Mouse (Mus musculus): ENCODE measurements around the gene Ift81. TPM values are rescaled to one million over a fixed set of nuclear protein-coding genes. Genes with fewer than 3 reads are reported as not detected.

Ift81 gene
- polyA plus RNA-seq, 1 experiment from 2014 or later = 2.7 TPM

- 50% methylated on average over 23 of the region's 23 CpGs for WGBS (ENCODE audit: insufficient replicate concordance)
- DNase-seq (no peak), ATAC-seq (peak; percentile 85)
- no peak overlapping the region for H3K9ac ChIP-seq (replicated peaks)
- H3K36me3 ChIP-seq (replicated peaks; ENCODE audit: insufficient read depth, low read length) = no peaks in the 10 kb centered on the region
- H3K4me3 ChIP-seq (ENCODE audit: low read depth, low read length) = no peak overlapping the region
- H3K4me2 ChIP-seq (ENCODE audit: low read depth, low read length) = peak overlapping the region; percentile 22; the same call in 1 of the 2 replicates
- H3K27ac ChIP-seq (ENCODE audit: low read depth) = 0 out of 2 replicates have a peak overlapping the region, but pooled peaks have one; percentile 16
- H3K9me3 ChIP-seq (ENCODE audit: low read length) = no peaks in the 10 kb centered on the region
- TF ChIP-seq EP300 (IDR thresholded peaks at IDR 0.05; ENCODE audit: low read depth) (no peak), CTCF (IDR thresholded peaks at IDR 0.05; ENCODE audit: low read depth) (no peak)
- H3K27me3 ChIP-seq (ENCODE audit: insufficient read depth, low read length) = no peaks in the 10 kb centered on the region
- peaks cover 7% of the 10 kb centered on the region for H3K4me1 ChIP-seq (ENCODE audit: insufficient read depth)
These were observed 93.8 kb downstream of the Ift81 start for GRCm38 (mm10) chr5:122520254-122521129.

- Histone ChIP-seq H3K4me2 (ENCODE audit: low read depth, low read length) (no peak overlapping the region), H3K4me3 (ENCODE audit: low read depth, low read length) (no peak overlapping the region), H3K27me3 (ENCODE audit: insufficient read depth, low read length) (no peaks in the 10 kb centered on the region), H3K9ac (replicated peaks) (no peak overlapping the region), H3K9me3 (ENCODE audit: low read length) (no peaks in the 10 kb centered on the region), H3K27ac (ENCODE audit: low read depth) (no peak overlapping the region), H3K36me3 (replicated peaks; ENCODE audit: insufficient read depth, low read length) (no peaks in the 10 kb centered on the region), H3K4me1 (ENCODE audit: insufficient read depth) (peaks cover 6% of the 10 kb centered on the region)
- DNase-seq (no peak), ATAC-seq (no peak)
- WGBS (ENCODE audit: insufficient replicate concordance) = 52% methylated on average over 7 of the region's 7 CpGs
- TF ChIP-seq EP300 (IDR thresholded peaks at IDR 0.05; ENCODE audit: low read depth) = no peak
- no peak for TF ChIP-seq CTCF (IDR thresholded peaks at IDR 0.05; ENCODE audit: low read depth)
These were observed 95.2 kb downstream of the Ift81 start for GRCm38 (mm10) chr5:122519043-122519660.

- Histone ChIP-seq H3K27me3 (ENCODE audit: insufficient read depth, low read length) (no peaks in the 10 kb centered on the region), H3K36me3 (replicated peaks; ENCODE audit: insufficient read depth, low read length) (no peaks in the 10 kb centered on the region), H3K4me1 (ENCODE audit: insufficient read depth) (peaks cover 12% of the 10 kb centered on the region), H3K9me3 (ENCODE audit: low read length) (no peaks in the 10 kb centered on the region), H3K4me3 (ENCODE audit: low read depth, low read length) (no peak overlapping the region), H3K4me2 (ENCODE audit: low read depth, low read length) (no peak overlapping the region), H3K9ac (replicated peaks) (no peak overlapping the region), H3K27ac (ENCODE audit: low read depth) (no peak overlapping the region)
- DNase-seq (no peak), ATAC-seq (no peak)
- TF ChIP-seq EP300 (IDR thresholded peaks at IDR 0.05; ENCODE audit: low read depth) (no peak), CTCF (IDR thresholded peaks at IDR 0.05; ENCODE audit: low read depth) (no peak)
- 64% methylated on average over 8 of the region's 8 CpGs for WGBS (ENCODE audit: insufficient replicate concordance)
These were observed 96.1 kb downstream of the Ift81 start for GRCm38 (mm10) chr5:122518247-122518646.

GRCm38 (mm10) chr5:122516901-122517300 lies 97.4 kb downstream of the Ift81 start:
- H3K4me2 ChIP-seq (ENCODE audit: low read depth, low read length) = no peak overlapping the region
- H3K9me3 ChIP-seq (ENCODE audit: low read length) = no peaks in the 10 kb centered on the region
- no peaks in the 10 kb centered on the region for H3K36me3 ChIP-seq (replicated peaks; ENCODE audit: insufficient read depth, low read length)
- H3K9ac ChIP-seq (replicated peaks) = no peak overlapping the region
- no peak overlapping the region for H3K27ac ChIP-seq (ENCODE audit: low read depth)
- H3K4me3 ChIP-seq (ENCODE audit: low read depth, low read length) = no peak overlapping the region
- ATAC-seq (no peak), DNase-seq (no peak)
- no peak for TF ChIP-seq CTCF (IDR thresholded peaks at IDR 0.05; ENCODE audit: low read depth)
- no peak for TF ChIP-seq EP300 (IDR thresholded peaks at IDR 0.05; ENCODE audit: low read depth)
- 78% methylated on average over 5 of the region's 5 CpGs for WGBS (ENCODE audit: insufficient replicate concordance)
- peaks cover 12% of the 10 kb centered on the region for H3K4me1 ChIP-seq (ENCODE audit: insufficient read depth)
- no peaks in the 10 kb centered on the region for H3K27me3 ChIP-seq (ENCODE audit: insufficient read depth, low read length)

GRCm38 (mm10) chr5:122516029-122516730 lies 98.1 kb downstream of the Ift81 start:
- H3K9me3 ChIP-seq (ENCODE audit: low read length) = no peaks in the 10 kb centered on the region
- no peak overlapping the region for H3K4me3 ChIP-seq (ENCODE audit: low read depth, low read length)
- H3K36me3 ChIP-seq (replicated peaks; ENCODE audit: insufficient read depth, low read length) = no peaks in the 10 kb centered on the region
- no peaks in the 10 kb centered on the region for H3K27me3 ChIP-seq (ENCODE audit: insufficient read depth, low read length)
- WGBS (ENCODE audit: insufficient replicate concordance) = 68% methylated on average over 11 of the region's 11 CpGs
- H3K9ac ChIP-seq (replicated peaks) = no peak overlapping the region
- no peak overlapping the region for H3K27ac ChIP-seq (ENCODE audit: low read depth)
- H3K4me1 ChIP-seq (ENCODE audit: insufficient read depth) = peaks cover 18% of the 10 kb centered on the region
- no peak for DNase-seq
- TF ChIP-seq CTCF (IDR thresholded peaks at IDR 0.05; ENCODE audit: low read depth) = no peak
- no peak for ATAC-seq
- H3K4me2 ChIP-seq (ENCODE audit: low read depth, low read length) = no peak overlapping the region

- H3K9ac ChIP-seq (replicated peaks) = peak overlapping the region; percentile 11; the same call in 1 of the 2 replicates
- H3K4me3 ChIP-seq (ENCODE audit: low read depth, low read length) = no peak overlapping the region; the same call in 1 of the 2 replicates
- WGBS (ENCODE audit: insufficient replicate concordance) = 31% methylated on average over 8 of the region's 8 CpGs
- H3K4me2 ChIP-seq (ENCODE audit: low read depth, low read length) = peak overlapping the region; percentile 38; the same call in 1 of the 2 replicates
- no peak overlapping the region for H3K27ac ChIP-seq (ENCODE audit: low read depth)
- TF ChIP-seq CTCF (IDR thresholded peaks at IDR 0.05; ENCODE audit: low read depth) (no peak), EP300 (IDR thresholded peaks at IDR 0.05; ENCODE audit: low read depth) (no peak)
- peaks cover 15% of the 10 kb centered on the region for H3K4me1 ChIP-seq (ENCODE audit: insufficient read depth)
- ATAC-seq (no peak), DNase-seq (no peak)
- no peaks in the 10 kb centered on the region for H3K27me3 ChIP-seq (ENCODE audit: insufficient read depth, low read length)
- H3K9me3 ChIP-seq (ENCODE audit: low read length) = no peaks in the 10 kb centered on the region
- H3K36me3 ChIP-seq (replicated peaks; ENCODE audit: insufficient read depth, low read length) = no peaks in the 10 kb centered on the region
These were observed 100.2 kb downstream of the Ift81 start for GRCm38 (mm10) chr5:122514127-122514521.
